Mouse (Mus musculus): ENCODE measurements at regions not wholly inside any gene's neighbourhood (a gene's known extent, or its start where the extent isn't known, plus 50 kb on each side); places are given as distances from the start of the nearest gene placed in this dataset.

GRCm38 (mm10) chr10:118793794-118794193, 76.2 kb downstream of the Dyrk2 start:
- no peak for TF ChIP-seq POLR2A (IDR thresholded peaks at IDR 0.05; ENCODE audit: low read depth, low read length)
- TF ChIP-seq CTCF (conservative IDR thresholded peaks at IDR 0.05 in 1 of 2, IDR thresholded peaks at IDR 0.05 in 1 of 2; ENCODE audit: low read depth in 2 of 2, low read length in 2 of 2), result no peak
